ENCODE assay signal across 9 mouse cellular contexts in genomic region chr10:3394193-3394592, GRCm38 (mm10). TPM values are rescaled to one million over a fixed set of nuclear protein-coding genes. Genes with fewer than 3 reads are reported as not detected.
DNase-seq lines count a peak whose midpoint lies in the region; ATAC-seq lines count a peak whose summit lies in the region.
"Had no signal": no experiment of that assay in that cellular context is flagged by ENCODE, and none has a peak within 500 bp of the region (broad histone marks: within the 10 kb centered on the region; RNA-seq: fewer than 3 reads in every experiment).

No protein-coding gene starts in this region.

- no peak overlapping the region for H3K4me3 ChIP-seq in hindbrain, embryonic 12.5 days
- H3K4me3 ChIP-seq in hindbrain, embryonic 11.5 days (ENCODE audit: low read depth, low read length) = no peak overlapping the region
- peak overlapping the region; percentile 18; the same call in 1 of the 2 replicates for H3K4me3 ChIP-seq in heart, embryonic 10.5 days
- H3K4me3 ChIP-seq in lung, embryonic 16.5 days (ENCODE audit: low read length) = no peak overlapping the region
- H3K4me3 ChIP-seq: stomach, embryonic 15.5 days had no signal

- H3K9me3 ChIP-seq in hindbrain, embryonic 12.5 days (replicated peaks) = no peaks in the 10 kb centered on the region
- H3K9me3 ChIP-seq in hindbrain, embryonic 11.5 days (ENCODE audit: control insufficient read depth, low read length) = no peaks in the 10 kb centered on the region
- H3K9me3 ChIP-seq in heart, embryonic 10.5 days = no peaks in the 10 kb centered on the region
- no peaks in the 10 kb centered on the region for H3K9me3 ChIP-seq in lung, embryonic 16.5 days (ENCODE audit: control insufficient read depth, low read length)
- H3K9me3 ChIP-seq: stomach, embryonic 15.5 days had no signal

- DNase-seq in hindbrain, embryonic 11.5 days (ENCODE audit: low spot score) = no peak
- peak; percentile 16 for DNase-seq in cerebellum, adult 8-10 months
- DNase-seq in heart, embryonic 10.5 days (ENCODE audit: low spot score) = no peak
- DNase-seq in adrenal gland, adult 8-10 months = no peak
- DNase-seq in urinary bladder, postnatal 10 days (ENCODE audit: low spot score) = no peak
- no peak for DNase-seq in kidney, adult 8-10 months

- no peak overlapping the region for H3K4me2 ChIP-seq in hindbrain, embryonic 12.5 days (replicated peaks)
- H3K4me2 ChIP-seq in hindbrain, embryonic 11.5 days (replicated peaks; ENCODE audit: low read depth, low read length) = no peak overlapping the region
- H3K4me2 ChIP-seq in lung, embryonic 16.5 days (ENCODE audit: low read depth, low read length) = no peak overlapping the region
- H3K4me2 ChIP-seq: stomach, embryonic 15.5 days had no signal

- no peak overlapping the region for H3K27ac ChIP-seq in hindbrain, embryonic 12.5 days
- no peak overlapping the region for H3K27ac ChIP-seq in hindbrain, embryonic 11.5 days (ENCODE audit: low read depth, low read length)
- H3K27ac ChIP-seq in heart, embryonic 10.5 days = peak overlapping the region; percentile 56
- peak overlapping the region; percentile 41; the same call in 1 of the 2 replicates for H3K27ac ChIP-seq in lung, embryonic 16.5 days (ENCODE audit: low read length)
- H3K27ac ChIP-seq: stomach, embryonic 15.5 days had no signal

- no peaks in the 10 kb centered on the region for H3K36me3 ChIP-seq in hindbrain, embryonic 12.5 days
- no peaks in the 10 kb centered on the region for H3K36me3 ChIP-seq in hindbrain, embryonic 11.5 days (ENCODE audit: control insufficient read depth, insufficient read depth, low read length)
- no peaks in the 10 kb centered on the region for H3K36me3 ChIP-seq in heart, embryonic 10.5 days
- no peaks in the 10 kb centered on the region for H3K36me3 ChIP-seq in lung, embryonic 16.5 days (ENCODE audit: control insufficient read depth, insufficient read depth, low read length)
- H3K36me3 ChIP-seq: stomach, embryonic 15.5 days had no signal

- WGBS in hindbrain, embryonic 12.5 days = 49% methylated on average over 5 of the region's 5 CpGs
- WGBS in hindbrain, embryonic 11.5 days = 64% methylated on average over 5 of the region's 5 CpGs
- 49% methylated on average over 5 of the region's 5 CpGs for WGBS in heart, embryonic 10.5 days
- WGBS in lung, embryonic 16.5 days = 54% methylated on average over 5 of the region's 5 CpGs

- no peaks in the 10 kb centered on the region for H3K27me3 ChIP-seq in hindbrain, embryonic 12.5 days
- H3K27me3 ChIP-seq in hindbrain, embryonic 11.5 days (ENCODE audit: control insufficient read depth, insufficient read depth, low read length) = no peaks in the 10 kb centered on the region
- H3K27me3 ChIP-seq in heart, embryonic 10.5 days (ENCODE audit: insufficient read depth, poor library complexity, severe bottlenecking) = no peaks in the 10 kb centered on the region
- H3K27me3 ChIP-seq in lung, embryonic 16.5 days (ENCODE audit: control insufficient read depth, insufficient read depth, low read depth, low read length) = no peaks in the 10 kb centered on the region
- H3K27me3 ChIP-seq: stomach, embryonic 15.5 days had no signal

- H3K9ac ChIP-seq in hindbrain, embryonic 12.5 days = no peak overlapping the region
- no peak overlapping the region for H3K9ac ChIP-seq in hindbrain, embryonic 11.5 days (ENCODE audit: low read depth, low read length)
- no peak overlapping the region for H3K9ac ChIP-seq in lung, embryonic 16.5 days (ENCODE audit: low read length)
- H3K9ac ChIP-seq: stomach, embryonic 15.5 days had no signal

- 0 out of 2 replicates have a peak, but pooled peaks have one; percentile 53 for ATAC-seq in hindbrain, embryonic 12.5 days (ENCODE audit: low FRiP score)
- no peak for ATAC-seq in hindbrain, embryonic 11.5 days (ENCODE audit: low FRiP score)
- ATAC-seq in lung, embryonic 16.5 days (ENCODE audit: low read depth) = peak; percentile 79

- H3K4me1 ChIP-seq in hindbrain, embryonic 12.5 days = no peaks in the 10 kb centered on the region
- H3K4me1 ChIP-seq in hindbrain, embryonic 11.5 days (replicated peaks; ENCODE audit: control insufficient read depth, insufficient read depth, low read length) = no peaks in the 10 kb centered on the region
- peaks cover 61% of the 10 kb centered on the region for H3K4me1 ChIP-seq in heart, embryonic 10.5 days
- H3K4me1 ChIP-seq in lung, embryonic 16.5 days (replicated peaks; ENCODE audit: control insufficient read depth, insufficient read depth, low read length) = peaks cover 23% of the 10 kb centered on the region
- H3K4me1 ChIP-seq: stomach, embryonic 15.5 days had no signal

RNA-seq across cellular contexts. Expression of gene Ppp1r14c, which starts 28.3 kb away (rescaled TPM):
- polyA plus RNA-seq in hindbrain, embryonic 12.5 days (2016; fragmentation: Nextera tagmentation; extraction: Ambion mirVana) = 20.0 and 21.4 TPM in 2 replicates
- 11.3 and 13.6 TPM in 2 replicates for polyA plus RNA-seq in hindbrain, embryonic 11.5 days (2014; fragmentation: Nextera tagmentation; extraction: Ambion mirVana)
- polyA plus RNA-seq in heart, embryonic 10.5 days (2016; fragmentation: Nextera tagmentation; extraction: Ambion mirVana) = 92.5 and 153 TPM in 2 replicates
- 125 and 133 TPM in 2 replicates for polyA plus RNA-seq in lung, embryonic 16.5 days (2015; fragmentation: Nextera tagmentation; extraction: Ambion mirVana)
- 10 to 100 TPM in 2 of 4 experiments, 1 to 10 TPM in 2; 5.5 to 33.1 (median 13.5) TPM for total RNA-seq in adrenal gland, adult 8-10 months (2022)

Comparison
In these comparisons a context has a peak if more than half of its experiments do, and no peak if none do; other contexts are left out.
1. H3K27ac ChIP-seq: peak in heart, embryonic 10.5 days (single experiment) and lung, embryonic 16.5 days (single experiment); none in hindbrain, embryonic 12.5 days (single experiment) and hindbrain, embryonic 11.5 days (single experiment).